7 mouse cellular contexts compared by ENCODE assay signal in genomic region chr11:9011348-9011747, GRCm38 (mm10). TPM values are rescaled to one million over a fixed set of nuclear protein-coding genes. Genes with fewer than 3 reads are reported as not detected.
DNase-seq lines count a peak whose midpoint lies in the region; ATAC-seq lines count a peak whose summit lies in the region.

No protein-coding gene starts in this region.

- DNase-seq in lung, adult 18-20 months = no peak
- peak; percentile 36 for DNase-seq in embryonic facial prominence, embryonic 14.5 days (ENCODE audit: low spot score)
- DNase-seq in limb, embryonic 10.5 days (ENCODE audit: low spot score) = no peak
- no peak for DNase-seq in testis, postnatal 10 days (ENCODE audit: low spot score)
- no peak for DNase-seq in yolk sac, embryonic 10.5 days (ENCODE audit: low spot score)

- H3K27me3 ChIP-seq in lung, embryonic 16.5 days (ENCODE audit: control insufficient read depth, insufficient read depth, low read depth, low read length) = no peaks in the 10 kb centered on the region; the same call in 1 of the 2 replicates
- H3K27me3 ChIP-seq in embryonic facial prominence, embryonic 14.5 days (replicated peaks; ENCODE audit: control insufficient read depth, insufficient read depth, low read length) = no peaks in the 10 kb centered on the region
- no peaks in the 10 kb centered on the region for H3K27me3 ChIP-seq in limb, embryonic 10.5 days (ENCODE audit: low read depth, poor library complexity, severe bottlenecking)
- H3K27me3 ChIP-seq in neural tube, embryonic 15.5 days (replicated peaks) = no peaks in the 10 kb centered on the region

- WGBS in lung, embryonic 16.5 days = 6% methylated on average over 3 of the region's 3 CpGs
- WGBS in embryonic facial prominence, embryonic 14.5 days = 3% methylated on average over 3 of the region's 3 CpGs
- 5% methylated on average over 3 of the region's 3 CpGs for WGBS in limb, embryonic 10.5 days
- 1% methylated on average over 3 of the region's 3 CpGs for WGBS in neural tube, embryonic 15.5 days

- peaks cover 10% of the 10 kb centered on the region for H3K4me1 ChIP-seq in lung, embryonic 16.5 days (replicated peaks; ENCODE audit: control insufficient read depth, insufficient read depth, low read length)
- peaks cover 8% of the 10 kb centered on the region for H3K4me1 ChIP-seq in embryonic facial prominence, embryonic 14.5 days (ENCODE audit: control insufficient read depth, insufficient read depth, low read length)
- H3K4me1 ChIP-seq in limb, embryonic 10.5 days = peaks cover 14% of the 10 kb centered on the region
- peaks cover 12% of the 10 kb centered on the region for H3K4me1 ChIP-seq in neural tube, embryonic 15.5 days

- peaks cover 6% of the 10 kb centered on the region for H3K36me3 ChIP-seq in lung, embryonic 16.5 days (ENCODE audit: control insufficient read depth, insufficient read depth, low read length)
- peaks cover 15% of the 10 kb centered on the region; the same call in 1 of the 2 replicates for H3K36me3 ChIP-seq in embryonic facial prominence, embryonic 14.5 days (ENCODE audit: control insufficient read depth, insufficient read depth, low read length)
- H3K36me3 ChIP-seq in limb, embryonic 10.5 days = peaks cover 24% of the 10 kb centered on the region
- H3K36me3 ChIP-seq in neural tube, embryonic 15.5 days = no peaks in the 10 kb centered on the region; the same call in 1 of the 2 replicates

- H3K4me3 ChIP-seq in lung, embryonic 16.5 days (ENCODE audit: low read length) = peak overlapping the region; percentile 72
- peak overlapping the region; percentile 73 for H3K4me3 ChIP-seq in embryonic facial prominence, embryonic 14.5 days (ENCODE audit: low read depth, low read length)
- H3K4me3 ChIP-seq in limb, embryonic 10.5 days = peak overlapping the region; percentile 78
- H3K4me3 ChIP-seq in neural tube, embryonic 15.5 days (replicated peaks) = peak overlapping the region; percentile 73

- no peaks in the 10 kb centered on the region for H3K9me3 ChIP-seq in lung, embryonic 16.5 days (ENCODE audit: control insufficient read depth, low read length)
- H3K9me3 ChIP-seq in embryonic facial prominence, embryonic 14.5 days (ENCODE audit: control insufficient read depth, low read length) = no peaks in the 10 kb centered on the region
- no peaks in the 10 kb centered on the region for H3K9me3 ChIP-seq in limb, embryonic 10.5 days (replicated peaks)
- no peaks in the 10 kb centered on the region for H3K9me3 ChIP-seq in neural tube, embryonic 15.5 days (replicated peaks)

- peak; percentile 26; the same call in 1 of the 2 replicates for ATAC-seq in lung, embryonic 16.5 days (ENCODE audit: low read depth)
- peak; percentile 27; the same call in 1 of the 2 replicates for ATAC-seq in embryonic facial prominence, embryonic 14.5 days (ENCODE audit: low read depth)
- ATAC-seq in neural tube, embryonic 15.5 days (ENCODE audit: low FRiP score) = peak; percentile 7; the same call in 1 of the 2 replicates

- H3K4me2 ChIP-seq in lung, embryonic 16.5 days (ENCODE audit: low read depth, low read length) = peak overlapping the region; percentile 80
- peak overlapping the region; percentile 85 for H3K4me2 ChIP-seq in embryonic facial prominence, embryonic 14.5 days (ENCODE audit: low read depth, low read length)
- H3K4me2 ChIP-seq in neural tube, embryonic 15.5 days = peak overlapping the region; percentile 84

- peak overlapping the region; percentile 92 for H3K27ac ChIP-seq in lung, embryonic 16.5 days (ENCODE audit: low read length)
- H3K27ac ChIP-seq in embryonic facial prominence, embryonic 14.5 days (replicated peaks; ENCODE audit: low read depth, low read length) = peak overlapping the region; percentile 93
- peak overlapping the region; percentile 97 for H3K27ac ChIP-seq in limb, embryonic 10.5 days
- H3K27ac ChIP-seq in neural tube, embryonic 15.5 days (replicated peaks) = peak overlapping the region; percentile 87

- peak overlapping the region; percentile 92 for H3K9ac ChIP-seq in lung, embryonic 16.5 days (ENCODE audit: low read length)
- H3K9ac ChIP-seq in embryonic facial prominence, embryonic 14.5 days (ENCODE audit: low read depth, low read length) = peak overlapping the region; percentile 89
- peak overlapping the region; percentile 76 for H3K9ac ChIP-seq in neural tube, embryonic 15.5 days (replicated peaks)

RNA-seq across cellular contexts. Expression of gene Hus1, which starts 0.4 kb away (rescaled TPM):
- 15.6 and 17.3 TPM in 2 replicates for polyA plus RNA-seq in lung, embryonic 16.5 days (2015; fragmentation: Nextera tagmentation; extraction: Ambion mirVana)
- 11.8 and 13.5 TPM in 2 replicates for polyA plus RNA-seq in embryonic facial prominence, embryonic 14.5 days (2014; fragmentation: Nextera tagmentation; extraction: Ambion mirVana)
- 22.6 and 25.3 TPM in 2 replicates for polyA plus RNA-seq in limb, embryonic 10.5 days (2016; fragmentation: Nextera tagmentation; extraction: Ambion mirVana)
- polyA plus RNA-seq in neural tube, embryonic 15.5 days (2015; fragmentation: Nextera tagmentation; extraction: Ambion mirVana) = 11.0 and 13.8 TPM in 2 replicates

RNA-seq across cellular contexts. Expression of gene Gm11992, which starts 37.0 kb away (rescaled TPM):
- polyA plus RNA-seq in lung, embryonic 16.5 days (2015; fragmentation: Nextera tagmentation; extraction: Ambion mirVana) = 2.8 and 3.5 TPM in 2 replicates
- polyA plus RNA-seq in embryonic facial prominence, embryonic 14.5 days (2014; fragmentation: Nextera tagmentation; extraction: Ambion mirVana) = 1.5 and 2.4 TPM in 2 replicates
- polyA plus RNA-seq in limb, embryonic 10.5 days (2016; fragmentation: Nextera tagmentation; extraction: Ambion mirVana) = 0.09 and 0.25 TPM in 2 replicates
- polyA plus RNA-seq in neural tube, embryonic 15.5 days (2015; fragmentation: Nextera tagmentation; extraction: Ambion mirVana) = 2.5 TPM in 2 replicates

RNA-seq across cellular contexts. Expression of gene Sun3, which starts 37.4 kb away (rescaled TPM):
- polyA plus RNA-seq in lung, embryonic 16.5 days (2015; fragmentation: Nextera tagmentation; extraction: Ambion mirVana) = 0.13 and 0.24 TPM in 2 replicates
- not detected in 2 replicates for polyA plus RNA-seq in embryonic facial prominence, embryonic 14.5 days (2014; fragmentation: Nextera tagmentation; extraction: Ambion mirVana)
- polyA plus RNA-seq in limb, embryonic 10.5 days (2016; fragmentation: Nextera tagmentation; extraction: Ambion mirVana) = not detected in 2 replicates
- 0.13 and 0.36 TPM in 2 replicates for polyA plus RNA-seq in neural tube, embryonic 15.5 days (2015; fragmentation: Nextera tagmentation; extraction: Ambion mirVana)

RNA-seq across cellular contexts. Expression of gene Pkd1l1, which starts 38.3 kb away (rescaled TPM):
- 0.06 and 0.18 TPM in 2 replicates for polyA plus RNA-seq in lung, embryonic 16.5 days (2015; fragmentation: Nextera tagmentation; extraction: Ambion mirVana)
- polyA plus RNA-seq in embryonic facial prominence, embryonic 14.5 days (2014; fragmentation: Nextera tagmentation; extraction: Ambion mirVana) = 0.01 and 0.20 TPM in 2 replicates
- not detected in 2 replicates for polyA plus RNA-seq in limb, embryonic 10.5 days (2016; fragmentation: Nextera tagmentation; extraction: Ambion mirVana)
- 0.10 and 0.20 TPM in 2 replicates for polyA plus RNA-seq in neural tube, embryonic 15.5 days (2015; fragmentation: Nextera tagmentation; extraction: Ambion mirVana)
